Mouse (Mus musculus) stomach, postnatal 0 days (tissue): ENCODE measurements around the gene Mllt3. TPM values are rescaled to one million over a fixed set of nuclear protein-coding genes. Genes with fewer than 3 reads are reported as not detected.

Experiments used
- ATAC-seq: fragments of 200-750 bp; cut with Nextera tagmentation; 2 replicates; pipeline ENCODE4 v1.8.0; 2017; ENCODE audit not compliant: low FRiP score, low TSS enrichment
- DNase-seq: peaks from one replicate; pipeline ENCODE4 v3.0.0-alpha.2; 2016; ENCODE audit warnings: low spot score
- H3K27ac ChIP-seq: fragments of 300-500 bp; sonication (generic); replicated peaks from 2 replicates; pipeline ENCODE4 v1.5.1; 2014; ENCODE audit warnings: mild to moderate bottlenecking, control low read depth
- H3K27me3 ChIP-seq: fragments of 300-500 bp; sonication (generic); 2 replicates; pipeline ENCODE4 v1.6.1; 2014; ENCODE audit warnings: low read length; ENCODE audit not compliant: control insufficient read depth, insufficient read depth
- H3K36me3 ChIP-seq: fragments of 300-500 bp; sonication (generic); 2 replicates; pipeline ENCODE4 v1.6.1; 2014; ENCODE audit warnings: low read length, mixed read lengths; ENCODE audit not compliant: control insufficient read depth, insufficient read depth
- H3K4me1 ChIP-seq: fragments of 300-500 bp; sonication (generic); replicated peaks from 2 replicates; pipeline ENCODE4 v1.6.1; 2014; ENCODE audit warnings: antibody characterized with exemption; ENCODE audit not compliant: control insufficient read depth, insufficient read depth
- H3K4me2 ChIP-seq: fragments of 300-500 bp; sonication (generic); replicated peaks from 2 replicates; pipeline ENCODE4 v1.6.1; 2014; ENCODE audit warnings: low read depth, mild to moderate bottlenecking, control low read depth, moderate library complexity
- H3K4me3 ChIP-seq: fragments of 300-500 bp; sonication (generic); 2 replicates; pipeline ENCODE4 v1.5.1; 2014; ENCODE audit warnings: low read depth, low read length, control low read depth
- H3K9ac ChIP-seq: fragments of 300-500 bp; sonication (generic); 2 replicates; pipeline ENCODE4 v1.6.1; 2014; ENCODE audit warnings: mild to moderate bottlenecking, low read length, control low read depth, mixed read lengths
- H3K9me3 ChIP-seq: fragments of 300-500 bp; sonication (generic); 2 replicates; pipeline ENCODE4 v1.6.1; 2016; ENCODE audit warnings: low read length; ENCODE audit not compliant: control insufficient read depth
- CTCF ChIP-seq: IDR thresholded peaks from 2 replicates; pipeline ENCODE4 v1.5.1; 2016; ENCODE audit warnings: antibody characterized with exemption, low read depth, mild to moderate bottlenecking, moderate library complexity
- EP300 ChIP-seq: optimal IDR thresholded peaks from 2 replicates; pipeline ENCODE3; 2016; ENCODE audit warnings: antibody characterized with exemption
- WGBS: fragments of 180-500 bp; shearing (Covaris S2); extraction: QIAGEN DNeasy Blood & Tissue Kit; methylation state at CpG from one replicate; pipeline ENCODE4 v1.1.7; 2014; 5-methylcytosine and 5-hydroxymethylcytosine counted together
- polyA plus RNA-seq: library from polyadenylated mRNA; unstranded; fragments of >200 nt; fragmentation: Nextera tagmentation; extraction: Ambion mirVana; gene quantifications from 2 replicates; pipeline ENCODE4 v1.2.1, GENCODE M21; 2015

The Mllt3 gene
- polyA plus RNA-seq, 1 experiment from 2014 or later = 82.9 TPM

- WGBS = 90% methylated on average over 2 of the region's 2 CpGs
- Histone ChIP-seq H3K27me3 (no peaks in the 10 kb centered on the region), H3K36me3 (no peaks in the 10 kb centered on the region), H3K4me1 (no peaks in the 10 kb centered on the region), H3K9ac (no peak overlapping the region), H3K4me3 (no peak overlapping the region), H3K4me2 (no peak overlapping the region), H3K27ac (no peak overlapping the region), H3K9me3 (no peaks in the 10 kb centered on the region)
- no peak for DNase-seq
- ATAC-seq = no peak
- TF ChIP-seq CTCF = no peak
- no peak for TF ChIP-seq EP300
Observed at GRCm38 (mm10) chr4:87783809-87784208, 249.4 kb downstream of the Mllt3 start.

DNA sequence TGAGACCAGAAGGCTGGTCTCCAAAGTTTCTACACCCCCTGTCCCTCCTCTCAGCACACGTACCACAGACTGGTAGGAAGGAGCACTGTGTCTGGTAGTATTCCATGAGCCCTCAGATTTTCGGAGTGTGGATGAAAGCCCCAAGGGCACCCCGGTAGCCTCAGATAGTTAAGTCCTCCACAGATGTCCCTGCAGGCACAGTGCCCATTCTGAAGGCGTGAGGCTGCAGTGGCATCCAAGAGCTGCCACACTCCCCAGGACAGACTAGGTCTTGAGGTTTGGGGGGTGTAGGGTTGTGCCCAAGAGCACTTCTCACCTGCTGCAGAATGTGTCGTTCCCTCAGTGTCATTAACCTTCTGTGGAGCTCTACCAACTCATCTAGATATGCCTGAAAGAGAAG is 251.2 kb downstream of the Mllt3 start:
- 85% methylated on average over 5 of the region's 5 CpGs for WGBS
- TF ChIP-seq EP300 (no peak), CTCF (no peak)
- no peak overlapping the region for H3K9ac ChIP-seq
- H3K9me3 ChIP-seq = no peaks in the 10 kb centered on the region
- no peaks in the 10 kb centered on the region for H3K36me3 ChIP-seq
- no peaks in the 10 kb centered on the region for H3K27me3 ChIP-seq
- no peaks in the 10 kb centered on the region for H3K4me1 ChIP-seq
- DNase-seq (no peak), ATAC-seq (no peak)
- H3K27ac ChIP-seq = no peak overlapping the region
- no peak overlapping the region for H3K4me3 ChIP-seq
- no peak overlapping the region for H3K4me2 ChIP-seq

GRCm38 (mm10) chr4:87775721-87776120 is 257.4 kb downstream of the Mllt3 start:
- ATAC-seq (no peak), DNase-seq (no peak)
- H3K36me3 ChIP-seq = no peaks in the 10 kb centered on the region
- no peak overlapping the region for H3K4me3 ChIP-seq
- no peaks in the 10 kb centered on the region for H3K4me1 ChIP-seq
- H3K9me3 ChIP-seq = no peaks in the 10 kb centered on the region
- H3K27ac ChIP-seq = no peak overlapping the region
- no peak for TF ChIP-seq EP300
- no peak for TF ChIP-seq CTCF
- WGBS = 78% methylated on average over 2 of the region's 2 CpGs
- no peaks in the 10 kb centered on the region for H3K27me3 ChIP-seq
- H3K4me2 ChIP-seq = no peak overlapping the region
- H3K9ac ChIP-seq = no peak overlapping the region

- TF ChIP-seq EP300 (no peak), CTCF (peak; percentile 19; the same call in 1 of the 2 replicates)
- WGBS = 88% methylated on average over 4 of the region's 4 CpGs
- Histone ChIP-seq H3K27me3 (no peaks in the 10 kb centered on the region), H3K9me3 (no peaks in the 10 kb centered on the region), H3K36me3 (no peaks in the 10 kb centered on the region), H3K4me2 (no peak overlapping the region), H3K9ac (no peak overlapping the region), H3K4me1 (no peaks in the 10 kb centered on the region), H3K4me3 (no peak overlapping the region), H3K27ac (no peak overlapping the region)
- ATAC-seq = no peak
- no peak for DNase-seq
Observed at GRCm38 (mm10) chr4:87774515-87774914, 258.6 kb downstream of the Mllt3 start.

- DNase-seq (no peak), ATAC-seq (peak; percentile 53)
- peak; percentile 18 for TF ChIP-seq EP300
- no peak for TF ChIP-seq CTCF
- H3K4me3 ChIP-seq = no peak overlapping the region
- no peaks in the 10 kb centered on the region for H3K36me3 ChIP-seq
- no peak overlapping the region for H3K27ac ChIP-seq
- H3K9me3 ChIP-seq = no peaks in the 10 kb centered on the region
- H3K4me2 ChIP-seq = no peak overlapping the region
- H3K27me3 ChIP-seq = no peaks in the 10 kb centered on the region
- WGBS = 42% methylated on average over 11 of the region's 11 CpGs
- H3K9ac ChIP-seq = no peak overlapping the region
- H3K4me1 ChIP-seq = no peaks in the 10 kb centered on the region
Observed at GRCm38 (mm10) chr4:87767711-87768561, 265.2 kb downstream of the Mllt3 start.

DNA sequence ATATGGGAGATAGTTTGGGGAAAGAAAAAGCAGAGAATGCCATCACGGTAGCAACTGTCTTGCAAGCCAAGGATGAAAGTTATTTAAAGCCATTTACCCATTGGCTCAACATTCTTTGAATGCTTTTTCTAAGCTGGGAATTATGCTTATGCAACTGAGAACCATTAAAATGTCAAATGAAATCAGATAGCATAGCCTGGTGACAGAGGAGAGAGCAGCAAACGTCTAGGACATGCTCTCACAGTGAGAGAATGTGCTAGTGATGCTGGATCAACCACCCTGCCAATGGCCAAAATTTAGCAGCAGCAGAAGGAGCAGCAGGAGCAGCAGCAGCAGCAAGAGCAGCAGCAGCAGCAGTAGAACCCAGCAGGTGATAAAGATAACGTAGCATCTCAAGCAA is 267.4 kb downstream of the Mllt3 start:
- H3K4me1 ChIP-seq = no peaks in the 10 kb centered on the region
- no peak for DNase-seq
- no peak overlapping the region for H3K4me3 ChIP-seq
- H3K9ac ChIP-seq = no peak overlapping the region
- no peak for ATAC-seq
- TF ChIP-seq CTCF (no peak), EP300 (no peak)
- WGBS = 40% methylated on average over 3 of the region's 3 CpGs
- H3K4me2 ChIP-seq = no peak overlapping the region
- no peaks in the 10 kb centered on the region for H3K27me3 ChIP-seq
- H3K9me3 ChIP-seq = no peaks in the 10 kb centered on the region
- H3K36me3 ChIP-seq = no peaks in the 10 kb centered on the region
- H3K27ac ChIP-seq = no peak overlapping the region
